Mouse (Mus musculus) kidney, adult 10 weeks (tissue): ENCODE results near the gene Ndufa10. TPM values are rescaled to one million over a fixed set of nuclear protein-coding genes. Genes with fewer than 3 reads are reported as not detected.

ENCODE experiments used
- polyA plus RNA-seq: library from polyadenylated mRNA; stranded (reverse); fragments of 350-450 nt; fragmentation: Illumina TruSeq; extraction: RNeasy Lipid Tissue Mini Kit (QIAGEN cat#74804); gene quantifications from one replicate; pipeline ENCODE4 v1.2.3, GENCODE M21; 2014; ENCODE audit warnings: low read depth, low replicate concordance

Gene Ndufa10
- polyA plus RNA-seq, result 297 TPM

GRCm38 (mm10) chr1:92473165-92474041 is at the start of gene Ndufa10:
TSS of gene Ndufa10 (minus strand) at chr1:92473860.

GRCm38 (mm10) chr1:92518561-92518960 is 44.9 kb upstream of the Ndufa10 start, which contains the start of gene Olfr1414:
TSS of gene Olfr1414 (minus strand) at chr1:92518661.

DNA sequence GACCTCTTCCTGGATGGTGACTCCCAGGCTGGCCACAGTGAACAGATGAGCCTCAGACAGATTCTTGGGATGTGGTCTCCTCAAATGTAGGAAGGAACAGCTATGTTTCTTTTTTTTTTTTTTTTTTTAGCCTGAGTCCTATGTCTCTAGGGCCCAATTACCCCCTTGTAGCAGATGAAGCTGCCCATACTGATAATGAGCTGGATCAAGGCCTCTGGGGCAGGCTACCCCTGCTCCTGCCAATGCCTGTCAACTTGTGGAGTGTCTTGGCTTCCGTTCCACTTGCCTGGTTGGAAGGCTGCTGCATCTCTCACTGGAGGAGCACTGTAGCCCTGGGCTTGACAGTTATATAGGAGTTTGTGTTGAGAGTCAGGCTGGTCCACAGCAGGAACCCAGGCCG is 22.3 kb upstream of the Ndufa10 start, which contains the start of gene Olfr1415:
TSS of gene Olfr1415 (minus strand) at position 101 of the 400 bp plus-strand sequence.

GRCm38 (mm10) chr1:92485013-92485412 is 11.4 kb upstream of the Ndufa10 start, which contains the start of gene Olfr1416:
TSS of gene Olfr1416 (minus strand) at chr1:92485113.

Other genes with a start within 250 kb of the Ndufa10 start
- not detected for gene Olfr1416, start 11.3 kb upstream of the Ndufa10 start, polyA plus RNA-seq
- not detected for gene Olfr1415, start 22.2 kb upstream of the Ndufa10 start, polyA plus RNA-seq
- not detected for gene Olfr1414, start 44.8 kb upstream of the Ndufa10 start, polyA plus RNA-seq
- gene Olfr1413, start 97.5 kb upstream of the Ndufa10 start, polyA plus RNA-seq, result not detected
- gene Olfr1412, start 111.9 kb upstream of the Ndufa10 start, polyA plus RNA-seq, result not detected
- not detected for gene Olfr1411, start 120.6 kb upstream of the Ndufa10 start, polyA plus RNA-seq
- gene Olfr1410, start 131.9 kb upstream of the Ndufa10 start, polyA plus RNA-seq, result not detected
- not detected for gene Olfr12, start 143.9 kb upstream of the Ndufa10 start, polyA plus RNA-seq
- 104 TPM for gene Cops9, start 168.1 kb upstream of the Ndufa10 start, polyA plus RNA-seq
- not detected for gene Otos, start 175.0 kb upstream of the Ndufa10 start, polyA plus RNA-seq